Mouse (Mus musculus): ENCODE results near the gene Alpk1. TPM values are rescaled to one million over a fixed set of nuclear protein-coding genes. Genes with fewer than 3 reads are reported as not detected.
A peak's percentile ranks its signal among the peaks of the same experiment; 100 is the strongest.

Gene Alpk1
- polyA plus RNA-seq, 1 experiment from 2014 or later: 1.3 TPM

DNA sequence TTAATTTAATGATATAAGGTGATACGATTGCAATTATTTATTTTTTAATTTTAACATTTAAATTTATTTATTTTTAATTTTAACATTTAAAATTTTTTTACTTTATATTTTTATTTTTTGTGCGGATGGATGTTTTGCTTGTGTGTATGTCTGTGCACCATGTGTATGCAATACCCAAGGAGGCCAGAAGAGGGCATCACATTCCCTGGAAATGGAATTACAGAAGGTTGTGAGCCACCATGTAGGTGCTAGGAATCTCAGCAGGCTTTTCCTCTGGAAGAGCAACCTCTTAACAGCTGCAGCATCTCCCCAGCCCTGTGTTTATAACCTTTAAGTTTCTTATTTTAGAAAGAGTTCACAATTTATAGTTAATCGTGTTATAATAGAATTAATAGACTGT lies 15.4 kb upstream of the Alpk1 start:
- Histone ChIP-seq H3K4me1 (replicated peaks; ENCODE audit: control insufficient read depth, insufficient read depth, low read length) (peaks cover 2% of the 10 kb centered on the region; the same call in 1 of the 2 replicates), H3K9ac (ENCODE audit: low read length) (no peak overlapping the region), H3K4me2 (ENCODE audit: low read depth, low read length, severe bottlenecking) (no peak overlapping the region), H3K4me3 (ENCODE audit: low read depth, low read length) (no peak overlapping the region), H3K9me3 (ENCODE audit: control insufficient read depth, low read length) (no peaks in the 10 kb centered on the region), H3K27ac (ENCODE audit: low read depth, low read length) (no peak overlapping the region), H3K36me3 (ENCODE audit: control insufficient read depth, insufficient read depth, low read length) (no peaks in the 10 kb centered on the region), H3K27me3 (ENCODE audit: control insufficient read depth, insufficient read depth, low read length) (peaks cover 3% of the 10 kb centered on the region; the same call in 1 of the 2 replicates)
- DNase-seq (ENCODE audit: low spot score) (no peak), ATAC-seq (replicated peaks; ENCODE audit: low FRiP score) (no peak)
- 94% methylated on average over 3 of the region's 3 CpGs for WGBS

GRCm38 (mm10) chr3:127793022-127793421 lies 12.7 kb upstream of the Alpk1 start:
- no peak overlapping the region for H3K4me3 ChIP-seq (ENCODE audit: low read depth, low read length)
- peaks cover 8% of the 10 kb centered on the region; the same call in 1 of the 2 replicates for H3K4me1 ChIP-seq (replicated peaks; ENCODE audit: control insufficient read depth, insufficient read depth, low read length)
- H3K36me3 ChIP-seq (ENCODE audit: control insufficient read depth, insufficient read depth, low read length): no peaks in the 10 kb centered on the region
- no peaks in the 10 kb centered on the region for H3K9me3 ChIP-seq (ENCODE audit: control insufficient read depth, low read length)
- no peak overlapping the region for H3K27ac ChIP-seq (ENCODE audit: low read depth, low read length)
- H3K27me3 ChIP-seq (ENCODE audit: control insufficient read depth, insufficient read depth, low read length): peaks cover 22% of the 10 kb centered on the region
- DNase-seq (ENCODE audit: low spot score): no peak
- no peak overlapping the region for H3K9ac ChIP-seq (ENCODE audit: low read length)
- WGBS: 76% methylated on average over 7 of the region's 7 CpGs
- no peak for ATAC-seq (replicated peaks; ENCODE audit: low FRiP score)
- H3K4me2 ChIP-seq (ENCODE audit: low read depth, low read length, severe bottlenecking): no peak overlapping the region

DNA sequence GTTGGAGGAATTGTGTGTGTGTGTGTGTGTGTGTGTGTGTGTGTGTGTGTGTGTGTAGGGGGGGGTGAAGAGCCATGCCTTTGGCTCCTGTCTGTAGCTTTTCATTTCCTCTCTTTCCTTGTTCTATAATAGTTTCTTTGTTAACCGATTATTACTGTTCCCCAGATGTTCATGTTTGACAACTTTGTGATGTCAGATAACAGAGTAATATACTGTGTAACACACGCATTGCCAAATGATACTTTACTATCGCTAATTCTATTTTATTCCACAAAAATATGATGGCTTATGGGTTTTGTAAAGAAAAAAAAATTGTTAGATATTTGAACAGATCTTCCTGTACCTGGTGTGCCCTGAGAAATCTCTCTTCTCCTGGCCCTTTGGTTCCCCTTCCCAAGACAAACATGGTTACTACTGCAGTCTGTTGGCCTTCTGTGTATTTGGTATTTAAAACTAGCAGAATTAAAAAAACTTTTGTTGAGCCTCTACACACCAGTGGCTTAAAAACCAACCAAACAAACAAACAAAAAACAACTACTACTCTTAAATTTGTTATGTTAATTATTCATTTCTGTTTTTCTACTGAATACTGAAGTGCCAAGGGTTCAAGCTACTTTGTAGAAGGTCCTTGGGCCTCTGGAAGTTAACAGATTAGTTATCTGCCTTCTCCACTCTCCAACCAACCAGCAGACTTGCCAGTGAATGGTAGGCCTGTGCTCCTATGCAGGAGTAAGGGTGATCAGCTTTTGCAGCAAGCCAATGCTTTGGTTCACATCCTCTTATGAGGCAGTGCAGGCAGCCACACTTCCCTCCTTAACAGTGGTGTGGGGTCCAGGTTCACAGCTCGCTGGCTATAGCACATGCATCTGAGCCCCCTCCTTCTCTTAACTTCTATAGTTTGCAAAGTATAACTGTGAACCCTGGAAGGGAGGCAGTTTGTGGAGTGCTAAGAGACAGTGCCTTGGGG lies 11.6 kb upstream of the Alpk1 start:
- 61% methylated on average over 4 of the region's 4 CpGs for whole genome bisulfite sequencing
- peaks cover 27% of the 10 kb centered on the region for H3K27me3 ChIP-seq (ENCODE audit: control insufficient read depth, insufficient read depth, low read length)
- no peak overlapping the region for H3K27ac ChIP-seq (ENCODE audit: low read depth, low read length)
- DNase-seq (ENCODE audit: low spot score) (no peak), ATAC-seq (replicated peaks; ENCODE audit: low FRiP score) (no peak)
- H3K4me3 ChIP-seq (ENCODE audit: low read depth, low read length): no peak overlapping the region
- no peaks in the 10 kb centered on the region for H3K36me3 ChIP-seq (ENCODE audit: control insufficient read depth, insufficient read depth, low read length)
- no peak overlapping the region; the same call in 1 of the 2 replicates for H3K4me2 ChIP-seq (ENCODE audit: low read depth, low read length, severe bottlenecking)
- H3K4me1 ChIP-seq (replicated peaks; ENCODE audit: control insufficient read depth, insufficient read depth, low read length): peaks cover 8% of the 10 kb centered on the region; the same call in 1 of the 2 replicates
- H3K9ac ChIP-seq (ENCODE audit: low read length): no peak overlapping the region
- H3K9me3 ChIP-seq (ENCODE audit: control insufficient read depth, low read length): no peaks in the 10 kb centered on the region

GRCm38 (mm10) chr3:127791056-127791483 lies 10.7 kb upstream of the Alpk1 start:
- 0 out of 2 replicates have a peak, but pooled peaks have one; percentile 28 for ATAC-seq (replicated peaks; ENCODE audit: low FRiP score)
- Histone ChIP-seq H3K4me2 (ENCODE audit: low read depth, low read length, severe bottlenecking) (peak overlapping the region; percentile 87), H3K27ac (ENCODE audit: low read depth, low read length) (no peak overlapping the region), H3K36me3 (ENCODE audit: control insufficient read depth, insufficient read depth, low read length) (no peaks in the 10 kb centered on the region), H3K27me3 (ENCODE audit: control insufficient read depth, insufficient read depth, low read length) (peaks cover 27% of the 10 kb centered on the region), H3K9ac (ENCODE audit: low read length) (peak overlapping the region; percentile 54; the same call in 1 of the 2 replicates), H3K4me3 (ENCODE audit: low read depth, low read length) (peak overlapping the region; percentile 49), H3K9me3 (ENCODE audit: control insufficient read depth, low read length) (no peaks in the 10 kb centered on the region), H3K4me1 (replicated peaks; ENCODE audit: control insufficient read depth, insufficient read depth, low read length) (peaks cover 8% of the 10 kb centered on the region; the same call in 1 of the 2 replicates)
- under 1% methylated on average over 15 of the region's 15 CpGs for WGBS
- peak; percentile 64 for DNase-seq (ENCODE audit: low spot score)

GRCm38 (mm10) chr3:127790234-127791055 lies 10.1 kb upstream of the Alpk1 start:
- peaks cover 8% of the 10 kb centered on the region; the same call in 1 of the 2 replicates for H3K4me1 ChIP-seq (replicated peaks; ENCODE audit: control insufficient read depth, insufficient read depth, low read length)
- peak overlapping the region; percentile 54 for H3K9ac ChIP-seq (ENCODE audit: low read length)
- WGBS: under 1% methylated on average over 34 of the region's 36 CpGs
- peak overlapping the region; percentile 87 for H3K4me2 ChIP-seq (ENCODE audit: low read depth, low read length, severe bottlenecking)
- no peaks in the 10 kb centered on the region for H3K9me3 ChIP-seq (ENCODE audit: control insufficient read depth, low read length)
- no peak overlapping the region for H3K27ac ChIP-seq (ENCODE audit: low read depth, low read length)
- H3K27me3 ChIP-seq (ENCODE audit: control insufficient read depth, insufficient read depth, low read length): peaks cover 27% of the 10 kb centered on the region
- ATAC-seq (replicated peaks; ENCODE audit: low FRiP score): peak; percentile 65
- peak; percentile 76 for DNase-seq (ENCODE audit: low spot score)
- no peaks in the 10 kb centered on the region for H3K36me3 ChIP-seq (ENCODE audit: control insufficient read depth, insufficient read depth, low read length)
- H3K4me3 ChIP-seq (ENCODE audit: low read depth, low read length): peak overlapping the region; percentile 49

GRCm38 (mm10) chr3:127789500-127790191 lies 9.3 kb upstream of the Alpk1 start, which contains the start of gene Tifa:
Gene Tifa (plus strand): TSS chr3:127789805.
- H3K27me3 ChIP-seq (ENCODE audit: control insufficient read depth, insufficient read depth, low read length): peaks cover 27% of the 10 kb centered on the region
- ATAC-seq (replicated peaks; ENCODE audit: low FRiP score): peak; percentile 70

DNA sequence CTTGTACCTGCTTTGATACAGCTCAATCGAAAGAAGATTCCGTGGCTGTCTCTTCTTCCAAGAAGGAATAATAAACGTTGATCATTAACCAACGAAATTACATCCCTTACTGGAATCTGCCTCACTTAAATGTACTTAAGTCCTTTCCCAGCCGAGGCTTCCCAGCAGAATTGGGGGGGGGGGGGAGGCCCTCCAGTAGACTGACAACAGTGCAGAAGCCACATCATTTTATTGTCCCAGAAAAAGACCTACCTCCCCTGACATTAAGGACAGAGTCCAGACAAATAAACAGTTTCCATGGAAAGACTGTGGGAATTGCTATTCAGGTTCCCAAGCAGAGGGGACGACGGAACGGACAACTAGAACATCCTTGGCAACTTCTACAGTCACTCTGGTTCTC lies 8.6 kb upstream of the Alpk1 start:
- WGBS: 21% methylated on average over 8 of the region's 8 CpGs
- peaks cover 8% of the 10 kb centered on the region; the same call in 1 of the 2 replicates for H3K4me1 ChIP-seq (replicated peaks; ENCODE audit: control insufficient read depth, insufficient read depth, low read length)
- no peak for ATAC-seq (replicated peaks; ENCODE audit: low FRiP score)
- H3K36me3 ChIP-seq (ENCODE audit: control insufficient read depth, insufficient read depth, low read length): no peaks in the 10 kb centered on the region
- no peak overlapping the region for H3K4me3 ChIP-seq (ENCODE audit: low read depth, low read length)
- H3K27me3 ChIP-seq (ENCODE audit: control insufficient read depth, insufficient read depth, low read length): peaks cover 27% of the 10 kb centered on the region
- H3K4me2 ChIP-seq (ENCODE audit: low read depth, low read length, severe bottlenecking): peak overlapping the region; percentile 87; the same call in 1 of the 2 replicates
- H3K27ac ChIP-seq (ENCODE audit: low read depth, low read length): no peak overlapping the region
- DNase-seq (ENCODE audit: low spot score): no peak
- no peak overlapping the region for H3K9ac ChIP-seq (ENCODE audit: low read length)
- H3K9me3 ChIP-seq (ENCODE audit: control insufficient read depth, low read length): no peaks in the 10 kb centered on the region

More at GRCm38 (mm10) chr3:127789500-127790191, 9.3 kb upstream of the Alpk1 start, which contains the start of gene Tifa:
- peak within 1 kb of the TSS; percentile 54 for H3K9ac ChIP-seq (ENCODE audit: low read length)
- H3K36me3 ChIP-seq (ENCODE audit: control insufficient read depth, insufficient read depth, low read length): no peaks in the 10 kb centered on the region
- H3K9me3 ChIP-seq (ENCODE audit: control insufficient read depth, low read length): no peaks in the 10 kb centered on the region
- H3K4me3 ChIP-seq (ENCODE audit: low read depth, low read length): peak within 1 kb of the TSS; percentile 49
- peaks cover 8% of the 10 kb centered on the region; the same call in 1 of the 2 replicates for H3K4me1 ChIP-seq (replicated peaks; ENCODE audit: control insufficient read depth, insufficient read depth, low read length)
- under 1% methylated on average over 41 of the region's 44 CpGs for WGBS
- peak within 1 kb of the TSS; percentile 87 for H3K4me2 ChIP-seq (ENCODE audit: low read depth, low read length, severe bottlenecking)
- DNase-seq (ENCODE audit: low spot score): peak; percentile 82
- H3K27ac ChIP-seq (ENCODE audit: low read depth, low read length): no peak within 1 kb of the TSS
